ENCODE assay signal across 8 mouse cellular contexts in the genomic region with DNA sequence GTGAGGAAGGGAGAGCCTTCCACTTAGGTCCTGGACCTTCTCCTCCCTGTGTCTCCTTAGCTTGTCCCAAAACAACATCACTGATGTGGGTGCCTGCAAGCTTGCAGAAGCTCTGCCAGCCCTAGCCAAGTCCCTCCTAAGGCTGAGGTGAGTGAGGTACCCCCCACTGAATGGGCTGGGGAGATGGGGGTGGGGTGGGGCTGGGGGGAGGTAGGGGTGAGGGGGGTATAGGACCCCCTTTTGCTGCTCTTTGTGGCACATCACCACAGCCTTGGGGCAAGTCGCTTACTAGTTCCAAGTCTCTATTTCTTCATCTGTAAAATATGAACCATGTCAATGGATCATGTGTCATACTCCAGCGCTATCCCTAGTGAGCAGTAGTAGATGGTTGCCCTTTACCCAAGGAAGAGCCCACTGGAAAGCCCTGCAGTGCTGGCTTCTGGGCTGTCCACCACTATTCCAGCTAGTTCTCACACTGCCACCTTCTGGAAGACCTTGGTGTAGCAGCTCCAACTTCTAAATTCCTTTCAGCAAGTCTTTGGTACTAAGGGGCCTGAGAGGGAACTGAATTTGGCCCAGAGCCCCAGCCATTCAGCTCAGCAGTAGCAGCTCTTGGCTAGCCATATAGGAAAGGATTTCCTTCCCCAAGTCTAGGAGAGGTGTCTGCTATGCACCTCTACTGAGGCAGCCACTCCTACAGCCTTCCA. TPM values are rescaled to one million over a fixed set of nuclear protein-coding genes. Genes with fewer than 3 reads are reported as not detected.
DNase-seq lines count a peak whose midpoint lies in the region; ATAC-seq lines count a peak whose summit lies in the region.

No protein-coding gene starts in this region.

- no peaks in the 10 kb centered on the region for H3K4me1 ChIP-seq in embryonic facial prominence, embryonic 14.5 days (ENCODE audit: control insufficient read depth, insufficient read depth, low read length)
- peaks cover 4% of the 10 kb centered on the region; the same call in 1 of the 2 replicates for H3K4me1 ChIP-seq in heart, embryonic 11.5 days (ENCODE audit: control insufficient read depth, insufficient read depth, low read length)
- H3K4me1 ChIP-seq in kidney, embryonic 15.5 days = peaks cover 16% of the 10 kb centered on the region
- H3K4me1 ChIP-seq in liver, embryonic 13.5 days (replicated peaks) = peaks cover 7% of the 10 kb centered on the region
- no peaks in the 10 kb centered on the region; the same call in 1 of the 2 replicates for H3K4me1 ChIP-seq in neural tube, embryonic 13.5 days (replicated peaks)

- no peaks in the 10 kb centered on the region for H3K36me3 ChIP-seq in embryonic facial prominence, embryonic 14.5 days (ENCODE audit: control insufficient read depth, insufficient read depth, low read length)
- H3K36me3 ChIP-seq in heart, embryonic 11.5 days (ENCODE audit: control insufficient read depth, insufficient read depth, low read length) = no peaks in the 10 kb centered on the region
- no peaks in the 10 kb centered on the region for H3K36me3 ChIP-seq in kidney, embryonic 15.5 days
- H3K36me3 ChIP-seq in liver, embryonic 13.5 days = no peaks in the 10 kb centered on the region
- H3K36me3 ChIP-seq in neural tube, embryonic 13.5 days = no peaks in the 10 kb centered on the region

- H3K4me2 ChIP-seq in embryonic facial prominence, embryonic 14.5 days (ENCODE audit: low read depth, low read length) = no peak overlapping the region
- H3K4me2 ChIP-seq in heart, embryonic 11.5 days = no peak overlapping the region
- no peak overlapping the region for H3K4me2 ChIP-seq in kidney, embryonic 15.5 days
- no peak overlapping the region for H3K4me2 ChIP-seq in liver, embryonic 13.5 days
- H3K4me2 ChIP-seq in neural tube, embryonic 13.5 days = no peak overlapping the region

- 44% methylated on average over 2 of the region's 2 CpGs for WGBS in embryonic facial prominence, embryonic 14.5 days
- 47% methylated on average over 2 of the region's 2 CpGs for WGBS in heart, embryonic 11.5 days (ENCODE audit: insufficient replicate concordance)
- WGBS in kidney, embryonic 15.5 days = 46% methylated on average over 2 of the region's 2 CpGs
- 33% methylated on average over 2 of the region's 2 CpGs for WGBS in liver, embryonic 13.5 days (ENCODE audit: insufficient replicate concordance)
- WGBS in neural tube, embryonic 13.5 days = 34% methylated on average over 2 of the region's 2 CpGs

- peak; percentile 55 for DNase-seq in CD4-positive helper T cell, adult 2 months (ENCODE audit: low read depth, low spot score)
- peak; percentile 77 for DNase-seq in adrenal gland, postnatal 14 days
- peak; percentile 88 for DNase-seq in embryonic facial prominence, embryonic 14.5 days (ENCODE audit: low spot score)
- DNase-seq in liver, embryonic 13.5 days = peak; percentile 40
- peak; percentile 56 for DNase-seq in testis, postnatal 14 days (ENCODE audit: low spot score)

- no peak overlapping the region for H3K4me3 ChIP-seq in embryonic facial prominence, embryonic 14.5 days (ENCODE audit: low read depth, low read length)
- no peak overlapping the region for H3K4me3 ChIP-seq in heart, embryonic 11.5 days (ENCODE audit: low read depth, low read length)
- no peak overlapping the region for H3K4me3 ChIP-seq in kidney, embryonic 15.5 days (replicated peaks)
- H3K4me3 ChIP-seq in liver, embryonic 13.5 days (replicated peaks) = no peak overlapping the region
- H3K4me3 ChIP-seq in neural tube, embryonic 13.5 days = no peak overlapping the region

- no peaks in the 10 kb centered on the region for H3K9me3 ChIP-seq in embryonic facial prominence, embryonic 14.5 days (ENCODE audit: control insufficient read depth, low read length)
- no peaks in the 10 kb centered on the region for H3K9me3 ChIP-seq in heart, embryonic 11.5 days (replicated peaks; ENCODE audit: control insufficient read depth, low read length)
- no peaks in the 10 kb centered on the region for H3K9me3 ChIP-seq in kidney, embryonic 15.5 days (replicated peaks)
- H3K9me3 ChIP-seq in liver, embryonic 13.5 days (replicated peaks) = no peaks in the 10 kb centered on the region
- no peaks in the 10 kb centered on the region for H3K9me3 ChIP-seq in neural tube, embryonic 13.5 days

- H3K9ac ChIP-seq in embryonic facial prominence, embryonic 14.5 days (ENCODE audit: low read depth, low read length) = no peak overlapping the region
- H3K9ac ChIP-seq in heart, embryonic 11.5 days (ENCODE audit: low read depth, low read length) = no peak overlapping the region
- no peak overlapping the region for H3K9ac ChIP-seq in kidney, embryonic 15.5 days
- no peak overlapping the region for H3K9ac ChIP-seq in liver, embryonic 13.5 days
- no peak overlapping the region for H3K9ac ChIP-seq in neural tube, embryonic 13.5 days

- H3K27ac ChIP-seq in embryonic facial prominence, embryonic 14.5 days (replicated peaks; ENCODE audit: low read depth, low read length) = no peak overlapping the region
- no peak overlapping the region for H3K27ac ChIP-seq in heart, embryonic 11.5 days (ENCODE audit: low read depth, low read length)
- H3K27ac ChIP-seq in kidney, embryonic 15.5 days = no peak overlapping the region
- H3K27ac ChIP-seq in liver, embryonic 13.5 days = no peak overlapping the region
- H3K27ac ChIP-seq in neural tube, embryonic 13.5 days (replicated peaks) = no peak overlapping the region

- H3K27me3 ChIP-seq in embryonic facial prominence, embryonic 14.5 days (replicated peaks; ENCODE audit: control insufficient read depth, insufficient read depth, low read length) = no peaks in the 10 kb centered on the region
- no peaks in the 10 kb centered on the region for H3K27me3 ChIP-seq in heart, embryonic 11.5 days (ENCODE audit: control insufficient read depth, insufficient read depth, low read length)
- H3K27me3 ChIP-seq in kidney, embryonic 15.5 days = no peaks in the 10 kb centered on the region
- no peaks in the 10 kb centered on the region for H3K27me3 ChIP-seq in liver, embryonic 13.5 days
- no peaks in the 10 kb centered on the region for H3K27me3 ChIP-seq in neural tube, embryonic 13.5 days

- peak; percentile 82 for ATAC-seq in embryonic facial prominence, embryonic 14.5 days (ENCODE audit: low read depth)
- peak; percentile 52; the same call in 1 of the 2 replicates for ATAC-seq in heart, embryonic 11.5 days (replicated peaks; ENCODE audit: insufficient number of reproducible peaks, low FRiP score, low TSS enrichment)
- ATAC-seq in kidney, embryonic 15.5 days (replicated peaks; ENCODE audit: low FRiP score) = peak; percentile 65
- ATAC-seq in liver, embryonic 13.5 days (ENCODE audit: low read depth) = no peak
- peak; percentile 80 for ATAC-seq in neural tube, embryonic 13.5 days (ENCODE audit: low read depth)

RNA-seq across cellular contexts. Expression of a gene that starts 21.8 kb away (rescaled TPM):
- 16.7 and 17.4 TPM in 2 replicates for total RNA-seq in adrenal gland, postnatal 14 days (2021)
- 28.0 and 30.3 TPM in 2 replicates for polyA plus RNA-seq in embryonic facial prominence, embryonic 14.5 days (2014; fragmentation: Nextera tagmentation; extraction: Ambion mirVana)
- 14.3 and 16.3 TPM in 2 replicates for polyA plus RNA-seq in heart, embryonic 11.5 days (2014; fragmentation: Nextera tagmentation; extraction: Ambion mirVana)
- 18.4 and 18.5 TPM in 2 replicates for polyA plus RNA-seq in kidney, embryonic 15.5 days (2015; fragmentation: Nextera tagmentation; extraction: Ambion mirVana)
- polyA plus RNA-seq in liver, embryonic 13.5 days (2015; fragmentation: Nextera tagmentation; extraction: Ambion mirVana) = 3.0 and 3.5 TPM in 2 replicates
- 19.1 and 21.8 TPM in 2 replicates for polyA plus RNA-seq in neural tube, embryonic 13.5 days (2015; fragmentation: Nextera tagmentation; extraction: Ambion mirVana)

RNA-seq across cellular contexts. Expression of a gene that starts 24.1 kb away (rescaled TPM):
- 37.0 and 42.8 TPM in 2 replicates for total RNA-seq in adrenal gland, postnatal 14 days (2021)
- 26.8 and 29.6 TPM in 2 replicates for polyA plus RNA-seq in embryonic facial prominence, embryonic 14.5 days (2014; fragmentation: Nextera tagmentation; extraction: Ambion mirVana)
- polyA plus RNA-seq in heart, embryonic 11.5 days (2014; fragmentation: Nextera tagmentation; extraction: Ambion mirVana) = 28.8 and 39.1 TPM in 2 replicates
- polyA plus RNA-seq in kidney, embryonic 15.5 days (2015; fragmentation: Nextera tagmentation; extraction: Ambion mirVana) = 34.7 and 35.0 TPM in 2 replicates
- polyA plus RNA-seq in liver, embryonic 13.5 days (2015; fragmentation: Nextera tagmentation; extraction: Ambion mirVana) = 12.8 and 14.1 TPM in 2 replicates
- 68.7 and 69.0 TPM in 2 replicates for polyA plus RNA-seq in neural tube, embryonic 13.5 days (2015; fragmentation: Nextera tagmentation; extraction: Ambion mirVana)

RNA-seq across cellular contexts. Expression of a gene that starts 41.2 kb away (rescaled TPM):
- total RNA-seq in adrenal gland, postnatal 14 days (2021) = 1.2 and 8.1 TPM in 2 replicates
- 0.29 and 0.35 TPM in 2 replicates for polyA plus RNA-seq in embryonic facial prominence, embryonic 14.5 days (2014; fragmentation: Nextera tagmentation; extraction: Ambion mirVana)
- 0.19 and 0.35 TPM in 2 replicates for polyA plus RNA-seq in heart, embryonic 11.5 days (2014; fragmentation: Nextera tagmentation; extraction: Ambion mirVana)
- polyA plus RNA-seq in kidney, embryonic 15.5 days (2015; fragmentation: Nextera tagmentation; extraction: Ambion mirVana) = 0.49 and 1.0 TPM in 2 replicates
- 0.02 and 0.05 TPM in 2 replicates for polyA plus RNA-seq in liver, embryonic 13.5 days (2015; fragmentation: Nextera tagmentation; extraction: Ambion mirVana)
- 0.35 and 0.54 TPM in 2 replicates for polyA plus RNA-seq in neural tube, embryonic 13.5 days (2015; fragmentation: Nextera tagmentation; extraction: Ambion mirVana)
